Mouse (Mus musculus): ENCODE data around the gene Ets2.

Ets2 gene

DNA sequence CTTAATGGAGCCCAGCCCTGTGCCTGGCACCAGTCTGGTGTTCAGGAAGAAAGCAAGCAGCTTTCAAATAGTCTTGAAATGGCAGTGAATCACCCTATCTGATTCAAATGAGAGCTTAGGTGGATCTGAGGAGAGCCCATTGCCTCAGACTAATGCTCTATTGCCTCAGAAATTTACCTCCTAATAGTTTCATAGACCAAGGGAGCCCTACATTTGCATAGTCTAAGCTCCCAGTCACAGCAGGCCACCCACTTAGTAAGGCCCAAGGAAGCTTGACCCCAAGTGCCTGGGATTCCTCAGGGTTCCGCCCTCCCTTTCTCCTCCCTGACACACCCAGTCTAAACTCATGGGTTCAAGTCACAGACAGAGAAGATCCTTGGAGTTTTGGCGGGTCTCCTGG is 65.4 kb downstream of the Ets2 start:
- no peak for DNase-seq (ENCODE audit: low spot score in 2 of 2)

GRCm38 (mm10) chr16:95769066-95769995 is 67.5 kb downstream of the Ets2 start:
- DNase-seq (ENCODE audit: low spot score in 2 of 2) = peak; percentile 83 to 90

GRCm38 (mm10) chr16:95769996-95770334 is 68.1 kb downstream of the Ets2 start:
- DNase-seq (ENCODE audit: low spot score in 2 of 2) = no peak

GRCm38 (mm10) chr16:95770402-95770801 is 68.5 kb downstream of the Ets2 start:
- peak in 1 of 2 experiments; percentile 32 for DNase-seq (ENCODE audit: low spot score in 2 of 2)
